Comparison of ENCODE assay signal across 18 mouse cellular contexts in the genomic region with DNA sequence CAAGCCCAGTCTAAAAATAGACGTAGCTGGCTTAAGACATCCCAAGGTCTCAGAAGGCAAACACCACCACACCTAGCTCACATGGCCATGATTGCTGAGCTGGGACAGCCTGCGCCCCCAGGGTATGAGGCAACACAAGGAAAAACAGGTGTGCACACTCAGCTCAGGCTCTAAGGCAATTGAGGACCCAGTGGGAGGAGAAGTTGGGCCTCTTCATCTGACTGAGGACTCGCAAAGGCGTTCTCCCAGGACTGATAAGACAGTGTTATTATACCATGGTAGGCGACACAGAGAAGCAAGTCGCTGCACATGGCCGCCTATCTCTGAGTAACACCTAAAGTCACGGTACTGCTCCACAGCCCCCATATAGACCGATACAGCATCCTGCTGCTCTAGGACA.
DNase-seq lines count a peak whose midpoint lies in the region; ATAC-seq lines count a peak whose summit lies in the region.
"Had no signal": no experiment of that assay in that cellular context is flagged by ENCODE, and none has a peak within 500 bp of the region (broad histone marks: within the 10 kb centered on the region; RNA-seq: fewer than 3 reads in every experiment).

No protein-coding gene starts in this region.

- no peaks in the 10 kb centered on the region for H3K36me3 ChIP-seq in intestine, embryonic 16.5 days (ENCODE audit: control insufficient read depth, insufficient read depth, low read length)
- H3K36me3 ChIP-seq in hindbrain, embryonic 11.5 days (ENCODE audit: control insufficient read depth, insufficient read depth, low read length), result no peaks in the 10 kb centered on the region
- H3K36me3 ChIP-seq: midbrain, embryonic 12.5 days; neural tube, embryonic 12.5 days had no signal

- DNase-seq in heart, adult 11 months, result peak; percentile 95
- DNase-seq in heart, adult 8-10 months (ENCODE audit: low spot score), result no peak
- peak; percentile 62 for DNase-seq in ES-CJ7 (ENCODE audit: low read depth, low spot score)
- peak; percentile 57 for DNase-seq in MEL-GATA-1-ER (ENCODE audit: extremely low read depth, low read depth)
- no peak for DNase-seq in T-cell, adult 2 months (ENCODE audit: low spot score)
- DNase-seq in heart, postnatal 14 days, result no peak
- no peak for DNase-seq in hindbrain, embryonic 11.5 days (ENCODE audit: low spot score)
- DNase-seq: cerebellum, adult 8-10 months; kidney, adult 8-10 months; kidney, postnatal 25 days; lung, embryonic 14.5 days; thymus, postnatal 4 days had no signal

- H3K27me3 ChIP-seq in intestine, embryonic 16.5 days (replicated peaks; ENCODE audit: control insufficient read depth, insufficient read depth, low read length), result no peaks in the 10 kb centered on the region
- H3K27me3 ChIP-seq in hindbrain, embryonic 11.5 days (ENCODE audit: control insufficient read depth, insufficient read depth, low read length), result no peaks in the 10 kb centered on the region
- H3K27me3 ChIP-seq: midbrain, embryonic 12.5 days; neural tube, embryonic 12.5 days had no signal

- no peak overlapping the region for H3K4me3 ChIP-seq in intestine, embryonic 16.5 days (ENCODE audit: low read length)
- H3K4me3 ChIP-seq in hindbrain, embryonic 11.5 days (ENCODE audit: low read depth, low read length), result no peak overlapping the region
- H3K4me3 ChIP-seq: midbrain, embryonic 12.5 days; neural tube, embryonic 12.5 days had no signal

- H3K9ac ChIP-seq in intestine, embryonic 16.5 days (ENCODE audit: low read depth, low read length), result no peak overlapping the region
- no peak overlapping the region for H3K9ac ChIP-seq in hindbrain, embryonic 11.5 days (ENCODE audit: low read depth, low read length)
- H3K9ac ChIP-seq: lung, embryonic 14.5 days; midbrain, embryonic 12.5 days; neural tube, embryonic 12.5 days had no signal

- intact Hi-C loops in heart, postnatal 14 days (cut with DNase I), result loop anchor here (5.0 kb wide), 2 partner anchors 43 to 82 kb away; no protein-coding TSS in a partner anchor

- ATAC-seq in intestine, embryonic 16.5 days, result peak; percentile 92
- ATAC-seq in hindbrain, embryonic 11.5 days (ENCODE audit: low FRiP score), result no peak
- ATAC-seq: forebrain, embryonic 16.5 days; hindbrain, postnatal 0 days had no signal

- WGBS in intestine, embryonic 16.5 days, result 72% methylated on average over 9 of the region's 9 CpGs
- 92% methylated on average over 9 of the region's 9 CpGs for WGBS in hindbrain, embryonic 11.5 days

- H3K27ac ChIP-seq in intestine, embryonic 16.5 days (ENCODE audit: low read length), result no peak overlapping the region
- no peak overlapping the region for H3K27ac ChIP-seq in hindbrain, embryonic 11.5 days (ENCODE audit: low read depth, low read length)
- H3K27ac ChIP-seq: hindbrain, postnatal 0 days; macrophage; midbrain, embryonic 12.5 days; neural tube, embryonic 12.5 days had no signal

- no peaks in the 10 kb centered on the region for H3K9me3 ChIP-seq in intestine, embryonic 16.5 days (ENCODE audit: control insufficient read depth, low read length)
- no peaks in the 10 kb centered on the region for H3K9me3 ChIP-seq in hindbrain, embryonic 11.5 days (ENCODE audit: control insufficient read depth, low read length)
- H3K9me3 ChIP-seq: midbrain, embryonic 12.5 days; neural tube, embryonic 12.5 days had no signal

- H3K4me1 ChIP-seq in intestine, embryonic 16.5 days (ENCODE audit: control insufficient read depth, insufficient read depth, low read length), result no peaks in the 10 kb centered on the region
- H3K4me1 ChIP-seq in hindbrain, embryonic 11.5 days (replicated peaks; ENCODE audit: control insufficient read depth, insufficient read depth, low read length), result no peaks in the 10 kb centered on the region

- no peak overlapping the region for H3K4me2 ChIP-seq in intestine, embryonic 16.5 days (ENCODE audit: low read depth, low read length)
- H3K4me2 ChIP-seq in hindbrain, embryonic 11.5 days (replicated peaks; ENCODE audit: low read depth, low read length), result no peak overlapping the region
- H3K4me2 ChIP-seq: lung, embryonic 14.5 days; midbrain, embryonic 12.5 days; neural tube, embryonic 12.5 days had no signal

Comparison
In these comparisons a context has a peak if more than half of its experiments do, and no peak if none do; other contexts are left out.
1. DNase-seq: peak in heart, adult 11 months (single experiment), ES-CJ7 (single experiment) and MEL-GATA-1-ER (single experiment); none in heart, adult 8-10 months (single experiment), T-cell, adult 2 months (single experiment), heart, postnatal 14 days (0 of 2) and hindbrain, embryonic 11.5 days (single experiment).